8 mouse cellular contexts compared by ENCODE assay signal in genomic region chr5:137306439-137307005, GRCm38 (mm10). TPM values are rescaled to one million over a fixed set of nuclear protein-coding genes. Genes with fewer than 3 reads are reported as not detected.
DNase-seq lines count a peak whose midpoint lies in the region; ATAC-seq and TF ChIP-seq lines count a peak whose summit lies in the region.

No protein-coding gene starts in this region.

- TF ChIP-seq RAD21 in MEL (IDR thresholded peaks at IDR 0.05; ENCODE audit: low read depth, low read length): no peak

- peak overlapping the region; percentile 72 for H3K4me2 ChIP-seq in heart, postnatal 0 days (ENCODE audit: low read depth, low read length)
- peak overlapping the region; percentile 81 for H3K4me2 ChIP-seq in hindbrain, embryonic 15.5 days
- H3K4me2 ChIP-seq in midbrain, embryonic 15.5 days: peak overlapping the region; percentile 74

- WGBS in heart, postnatal 0 days: 12% methylated on average over 12 of the region's 12 CpGs
- 13% methylated on average over 12 of the region's 12 CpGs for WGBS in hindbrain, embryonic 15.5 days
- WGBS in midbrain, embryonic 15.5 days: 13% methylated on average over 12 of the region's 12 CpGs

- H3K27ac ChIP-seq in heart, postnatal 0 days (ENCODE audit: low read depth): peak overlapping the region; percentile 96
- peak overlapping the region; percentile 93 for H3K27ac ChIP-seq in MEL (ENCODE audit: control insufficient read depth, low read depth, low read length)
- peak overlapping the region; percentile 98 for H3K27ac ChIP-seq in hindbrain, embryonic 15.5 days (replicated peaks)
- H3K27ac ChIP-seq in midbrain, embryonic 15.5 days: peak overlapping the region; percentile 95

- no peak for DNase-seq in heart, postnatal 0 days (ENCODE audit: low spot score)
- DNase-seq in heart, adult 8-10 months (ENCODE audit: low spot score): no peak
- peak; percentile 56 for DNase-seq in MEL (ENCODE audit: low read depth, low spot score)
- DNase-seq in kidney, postnatal 36 days: no peak
- no peak for DNase-seq in MN1 (ENCODE audit: low spot score)
- no peak for DNase-seq in adrenal gland, postnatal 14 days

- no peak for TF ChIP-seq CTCF in heart, postnatal 0 days (IDR thresholded peaks at IDR 0.05; ENCODE audit: low read depth)
- TF ChIP-seq CTCF in MEL (IDR thresholded peaks at IDR 0.05 in 2 of 3, conservative IDR thresholded peaks at IDR 0.05 in 1 of 3; ENCODE audit: control insufficient read depth in 1 of 3, insufficient read depth in 1 of 3, low read depth in 2 of 3, low read length in 3 of 3, poor library complexity in 1 of 3, severe bottlenecking in 1 of 3): no peak

- TF ChIP-seq POLR2A in MEL (IDR thresholded peaks at IDR 0.05; ENCODE audit: control insufficient read depth in 1 of 2, insufficient read depth in 1 of 2, low read depth in 1 of 2, low read length in 2 of 2, poor library complexity in 1 of 2): no peak

- no peaks in the 10 kb centered on the region for H3K9me3 ChIP-seq in heart, postnatal 0 days (replicated peaks; ENCODE audit: control insufficient read depth, low read length)
- no peaks in the 10 kb centered on the region for H3K9me3 ChIP-seq in MEL (replicated peaks; ENCODE audit: insufficient read depth, low read length)
- no peaks in the 10 kb centered on the region for H3K9me3 ChIP-seq in hindbrain, embryonic 15.5 days
- H3K9me3 ChIP-seq in midbrain, embryonic 15.5 days: no peaks in the 10 kb centered on the region

- H3K36me3 ChIP-seq in heart, postnatal 0 days (replicated peaks; ENCODE audit: control insufficient read depth, insufficient read depth, low read length): peaks cover 67% of the 10 kb centered on the region
- peaks cover 2 to 37% of the 10 kb centered on the region in 2 experiments; a peak in 3 of 4 replicates for H3K36me3 ChIP-seq in MEL (ENCODE audit: control insufficient read depth in 1 of 2, insufficient read depth in 2 of 2, low read length in 2 of 2)
- H3K36me3 ChIP-seq in hindbrain, embryonic 15.5 days: peaks cover 26% of the 10 kb centered on the region
- H3K36me3 ChIP-seq in midbrain, embryonic 15.5 days (replicated peaks): peaks cover 14% of the 10 kb centered on the region; the same call in 1 of the 2 replicates

- H3K79me2 ChIP-seq in MEL (ENCODE audit: control insufficient read depth, insufficient read depth, low read length, poor library complexity): peaks cover 43% of the 10 kb centered on the region

- TF ChIP-seq EP300 in heart, postnatal 0 days (IDR thresholded peaks at IDR 0.05; ENCODE audit: low read depth): no peak
- 0 out of 4 replicates have a peak, but pooled peaks of 1 of the 2 experiments have one; percentile 21 for TF ChIP-seq EP300 in MEL (IDR thresholded peaks at IDR 0.05; ENCODE audit: low read depth in 1 of 2, low read length in 2 of 2)

- ATAC-seq in heart, postnatal 0 days (ENCODE audit: insufficient read depth, low read depth): no peak
- ATAC-seq in hindbrain, embryonic 15.5 days (ENCODE audit: low FRiP score, low read depth): no peak
- ATAC-seq in midbrain, embryonic 15.5 days (replicated peaks): no peak

- peak overlapping the region; percentile 92 for H3K9ac ChIP-seq in heart, postnatal 0 days (replicated peaks; ENCODE audit: low read depth, low read length)
- peak overlapping the region; percentile 93 for H3K9ac ChIP-seq in MEL (ENCODE audit: control insufficient read depth, low read depth, low read length, poor library complexity, severe bottlenecking)
- H3K9ac ChIP-seq in hindbrain, embryonic 15.5 days: peak overlapping the region; percentile 99
- H3K9ac ChIP-seq in midbrain, embryonic 15.5 days: peak overlapping the region; percentile 96

- H3K4me3 ChIP-seq in heart, postnatal 0 days (ENCODE audit: low read depth, low read length): peak overlapping the region; percentile 86
- peak overlapping the region; percentile 73 to 86 for H3K4me3 ChIP-seq in MEL (ENCODE audit: control insufficient read depth in 1 of 2, insufficient read depth in 1 of 2, low read depth in 2 of 2, low read length in 2 of 2)
- H3K4me3 ChIP-seq in hindbrain, embryonic 15.5 days: peak overlapping the region; percentile 98
- peak overlapping the region; percentile 83 for H3K4me3 ChIP-seq in midbrain, embryonic 15.5 days

- no peaks in the 10 kb centered on the region for H3K27me3 ChIP-seq in heart, postnatal 0 days (ENCODE audit: control insufficient read depth, insufficient read depth, low read length)
- no peaks in the 10 kb centered on the region for H3K27me3 ChIP-seq in MEL (ENCODE audit: control insufficient read depth in 1 of 2, insufficient read depth in 2 of 2, low read length in 2 of 2)
- H3K27me3 ChIP-seq in hindbrain, embryonic 15.5 days: no peaks in the 10 kb centered on the region
- no peaks in the 10 kb centered on the region for H3K27me3 ChIP-seq in midbrain, embryonic 15.5 days (replicated peaks)

- H3K4me1 ChIP-seq in heart, postnatal 0 days (ENCODE audit: control insufficient read depth, insufficient read depth): peaks cover 24% of the 10 kb centered on the region
- peaks cover 5 to 36% of the 10 kb centered on the region in 2 experiments; a peak in 3 of 4 replicates for H3K4me1 ChIP-seq in MEL (ENCODE audit: control insufficient read depth in 1 of 2, insufficient read depth in 2 of 2, low read length in 2 of 2)
- H3K4me1 ChIP-seq in hindbrain, embryonic 15.5 days (replicated peaks): peaks cover 38% of the 10 kb centered on the region
- H3K4me1 ChIP-seq in midbrain, embryonic 15.5 days: peaks cover 43% of the 10 kb centered on the region

TF ChIP-seq in MEL, 35 proteins besides CTCF, POLR2A, EP300 and RAD21 (continues in another document):
- peak; percentile 53 for TF ChIP-seq GATA1 (IDR thresholded peaks at IDR 0.05; ENCODE audit: low read depth, low read length)
- no peak for TF ChIP-seq USF1 (IDR thresholded peaks at IDR 0.05; ENCODE audit: low read depth, low read length)

RNA-seq across cellular contexts. Expression of gene Srrt, which starts 1.0 kb away (rescaled TPM):
- total RNA-seq in heart, postnatal 0 days (2014; rRNA removed; ENCODE audit: low replicate concordance): 77.2 and 139 TPM in 2 replicates
- 34.9 and 38.0 TPM in 2 replicates for polyA plus RNA-seq in heart, postnatal 0 days (2015; fragmentation: Nextera tagmentation; extraction: Ambion mirVana)
- 10 to 100 TPM; 54.4 to 62.6 (median 60.3) TPM for total RNA-seq in heart, adult 8-10 months (2022)
- total RNA-seq in MEL (2012; rRNA removed): 235 and 291 TPM in 2 replicates
- 100 to 1,000 TPM in 1 of 2 experiments, not detected in 1; 454 TPM for polyA plus RNA-seq in MEL (2012; ENCODE audit: insufficient read depth in 1 of 2, insufficient read length in 2 of 2, low read depth in 1 of 2, low replicate concordance in 2 of 2, missing spikeins in 1 of 2)
- 100 and 103 TPM in 2 replicates for polyA plus RNA-seq in hindbrain, embryonic 15.5 days (2015; fragmentation: Nextera tagmentation; extraction: Ambion mirVana)
- 106 and 107 TPM in 2 replicates for polyA plus RNA-seq in midbrain, embryonic 15.5 days (2015; fragmentation: Nextera tagmentation; extraction: Ambion mirVana)
- total RNA-seq in adrenal gland, postnatal 14 days (2021): 139 and 168 TPM in 2 replicates

RNA-seq across cellular contexts. Expression of gene Trip6, which starts 7.7 kb away (rescaled TPM):
- total RNA-seq in heart, postnatal 0 days (2014; rRNA removed; ENCODE audit: low replicate concordance): 44.8 and 46.8 TPM in 2 replicates
- polyA plus RNA-seq in heart, postnatal 0 days (2015; fragmentation: Nextera tagmentation; extraction: Ambion mirVana): 22.9 and 28.6 TPM in 2 replicates
- total RNA-seq in heart, adult 8-10 months (2022): 10 to 100 TPM; 11.5 to 13.2 (median 12.4) TPM
- total RNA-seq in MEL (2012; rRNA removed): 0.46 and 0.58 TPM in 2 replicates
- 1 to 10 TPM in 1 of 2 experiments, not detected in 1; 2.1 TPM for polyA plus RNA-seq in MEL (2012; ENCODE audit: insufficient read depth in 1 of 2, insufficient read length in 2 of 2, low read depth in 1 of 2, low replicate concordance in 2 of 2, missing spikeins in 1 of 2)
- 17.3 TPM in 2 replicates for polyA plus RNA-seq in hindbrain, embryonic 15.5 days (2015; fragmentation: Nextera tagmentation; extraction: Ambion mirVana)
- polyA plus RNA-seq in midbrain, embryonic 15.5 days (2015; fragmentation: Nextera tagmentation; extraction: Ambion mirVana): 14.7 and 19.1 TPM in 2 replicates
- 29.2 and 34.7 TPM in 2 replicates for total RNA-seq in adrenal gland, postnatal 14 days (2021)

RNA-seq across cellular contexts. Expression of gene Ufsp1, which starts 12.1 kb away (rescaled TPM):
- total RNA-seq in heart, postnatal 0 days (2014; rRNA removed; ENCODE audit: low replicate concordance): 4.1 and 5.6 TPM in 2 replicates
- 11.5 and 11.9 TPM in 2 replicates for polyA plus RNA-seq in heart, postnatal 0 days (2015; fragmentation: Nextera tagmentation; extraction: Ambion mirVana)
- 10 to 100 TPM in 2 of 4 experiments, 1 to 10 TPM in 2; 7.7 to 10.4 (median 9.7) TPM for total RNA-seq in heart, adult 8-10 months (2022)
- 4.7 and 6.9 TPM in 2 replicates for total RNA-seq in MEL (2012; rRNA removed)
- 10 to 100 TPM in 1 of 2 experiments, not detected in 1; 16.1 TPM for polyA plus RNA-seq in MEL (2012; ENCODE audit: insufficient read depth in 1 of 2, insufficient read length in 2 of 2, low read depth in 1 of 2, low replicate concordance in 2 of 2, missing spikeins in 1 of 2)
- 20.1 and 24.0 TPM in 2 replicates for polyA plus RNA-seq in hindbrain, embryonic 15.5 days (2015; fragmentation: Nextera tagmentation; extraction: Ambion mirVana)
- 18.2 and 18.7 TPM in 2 replicates for polyA plus RNA-seq in midbrain, embryonic 15.5 days (2015; fragmentation: Nextera tagmentation; extraction: Ambion mirVana)
- total RNA-seq in adrenal gland, postnatal 14 days (2021): 8.0 and 11.9 TPM in 2 replicates

RNA-seq across cellular contexts. Expression of gene Ache, which starts 19.2 kb away (rescaled TPM):
- total RNA-seq in heart, postnatal 0 days (2014; rRNA removed; ENCODE audit: low replicate concordance): 5.3 and 5.9 TPM in 2 replicates
- polyA plus RNA-seq in heart, postnatal 0 days (2015; fragmentation: Nextera tagmentation; extraction: Ambion mirVana): 2.3 and 2.8 TPM in 2 replicates
- 1 to 10 TPM; 1.5 to 3.3 (median 1.9) TPM for total RNA-seq in heart, adult 8-10 months (2022)
- 3.4 and 7.0 TPM in 2 replicates for total RNA-seq in MEL (2012; rRNA removed)
- 10 to 100 TPM in 1 of 2 experiments, not detected in 1; 16.8 TPM for polyA plus RNA-seq in MEL (2012; ENCODE audit: insufficient read depth in 1 of 2, insufficient read length in 2 of 2, low read depth in 1 of 2, low replicate concordance in 2 of 2, missing spikeins in 1 of 2)
- polyA plus RNA-seq in hindbrain, embryonic 15.5 days (2015; fragmentation: Nextera tagmentation; extraction: Ambion mirVana): 68.4 and 69.9 TPM in 2 replicates
- 39.8 and 45.6 TPM in 2 replicates for polyA plus RNA-seq in midbrain, embryonic 15.5 days (2015; fragmentation: Nextera tagmentation; extraction: Ambion mirVana)
- 10.3 and 17.4 TPM in 2 replicates for total RNA-seq in adrenal gland, postnatal 14 days (2021)

RNA-seq across cellular contexts. Expression of gene Slc12a9, which starts 26.9 kb away (rescaled TPM):
- total RNA-seq in heart, postnatal 0 days (2014; rRNA removed; ENCODE audit: low replicate concordance): 7.3 and 14.8 TPM in 2 replicates
- polyA plus RNA-seq in heart, postnatal 0 days (2015; fragmentation: Nextera tagmentation; extraction: Ambion mirVana): 4.0 and 4.5 TPM in 2 replicates
- 1 to 10 TPM; 1.3 to 2.1 (median 2.0) TPM for total RNA-seq in heart, adult 8-10 months (2022)
- total RNA-seq in MEL (2012; rRNA removed): 7.1 and 8.8 TPM in 2 replicates
- 10 to 100 TPM in 1 of 2 experiments, not detected in 1; 12.1 TPM for polyA plus RNA-seq in MEL (2012; ENCODE audit: insufficient read depth in 1 of 2, insufficient read length in 2 of 2, low read depth in 1 of 2, low replicate concordance in 2 of 2, missing spikeins in 1 of 2)
- polyA plus RNA-seq in hindbrain, embryonic 15.5 days (2015; fragmentation: Nextera tagmentation; extraction: Ambion mirVana): 24.6 and 26.8 TPM in 2 replicates
- 27.7 and 29.5 TPM in 2 replicates for polyA plus RNA-seq in midbrain, embryonic 15.5 days (2015; fragmentation: Nextera tagmentation; extraction: Ambion mirVana)
- total RNA-seq in adrenal gland, postnatal 14 days (2021): 9.4 and 13.0 TPM in 2 replicates
